Mouse (Mus musculus) lung, postnatal 0 days (tissue): Measurements from ENCODE around the gene Sox2. TPM values are rescaled to one million over a fixed set of nuclear protein-coding genes. Genes with fewer than 3 reads are reported as not detected.

Source experiments
- ATAC-seq: fragments of 200-750 bp; cut with Nextera tagmentation; 2 replicates; pipeline ENCODE4 v1.8.0; 2017; ENCODE audit warnings: moderate library complexity
- DNase-seq: peaks from one replicate; pipeline ENCODE4 v3.0.0-alpha.2; 2016; ENCODE audit warnings: low spot score
- H3K27ac ChIP-seq: fragments of 300-500 bp; sonication (generic); 2 replicates; pipeline ENCODE4 v1.5.1; 2014; ENCODE audit warnings: antibody characterized with exemption, mild to moderate bottlenecking, low read length, mixed read lengths
- H3K27me3 ChIP-seq: fragments of 300-500 bp; sonication (generic); replicated peaks from 2 replicates; pipeline ENCODE4 v1.6.1; 2014; ENCODE audit warnings: low read length, mixed read lengths; ENCODE audit not compliant: insufficient read depth
- H3K36me3 ChIP-seq: fragments of 300-500 bp; sonication (generic); 2 replicates; pipeline ENCODE4 v1.6.1; 2014; ENCODE audit warnings: low read length, mixed read lengths; ENCODE audit not compliant: insufficient read depth
- H3K4me1 ChIP-seq: fragments of 300-500 bp; sonication (generic); 2 replicates; pipeline ENCODE4 v1.6.1; 2014; ENCODE audit warnings: antibody characterized with exemption, low read depth, low read length, mixed read lengths; ENCODE audit not compliant: insufficient read depth
- H3K4me2 ChIP-seq: fragments of 300-500 bp; sonication (generic); replicated peaks from 2 replicates; pipeline ENCODE4 v1.6.1; 2014; ENCODE audit warnings: low read depth, mild to moderate bottlenecking, low read length, moderate library complexity, mixed read lengths
- H3K4me3 ChIP-seq: fragments of 300-500 bp; sonication (generic); 2 replicates; pipeline ENCODE4 v1.5.1; 2014; ENCODE audit warnings: low read depth, low read length
- H3K9ac ChIP-seq: fragments of 300-500 bp; sonication (generic); replicated peaks from 2 replicates; pipeline ENCODE4 v1.6.1; 2014; ENCODE audit warnings: low read depth, mild to moderate bottlenecking
- H3K9me3 ChIP-seq: fragments of 300-500 bp; sonication (generic); 2 replicates; pipeline ENCODE4 v1.6.1; 2016; ENCODE audit warnings: low read length, mixed read lengths
- CTCF ChIP-seq: IDR thresholded peaks from 2 replicates; pipeline ENCODE4 v1.5.1; 2016; ENCODE audit warnings: antibody characterized with exemption, mild to moderate bottlenecking
- EP300 ChIP-seq: IDR thresholded peaks from 2 replicates; pipeline ENCODE4 v1.6.1; 2016; ENCODE audit warnings: antibody characterized with exemption, mild to moderate bottlenecking, control low read depth
- WGBS: fragments of 180-500 bp; shearing (Covaris S2); extraction: QIAGEN DNeasy Blood & Tissue Kit; methylation state at CpG from one replicate; pipeline ENCODE4 v1.1.7; 2014; 5-methylcytosine and 5-hydroxymethylcytosine counted together
- polyA plus RNA-seq: library from polyadenylated mRNA; unstranded; fragments of >200 nt; fragmentation: Nextera tagmentation; extraction: Ambion mirVana; gene quantifications from 2 replicates; pipeline ENCODE4 v1.2.1, GENCODE M21; 2015

Sox2 gene
- polyA plus RNA-seq, 1 experiment from 2014 or later, result 3.2 TPM

GRCm38 (mm10) chr3:34658241-34658965 is 8.2 kb downstream of the Sox2 start:
- no peaks in the 10 kb centered on the region for H3K9me3 ChIP-seq
- DNase-seq, result no peak

DNA sequence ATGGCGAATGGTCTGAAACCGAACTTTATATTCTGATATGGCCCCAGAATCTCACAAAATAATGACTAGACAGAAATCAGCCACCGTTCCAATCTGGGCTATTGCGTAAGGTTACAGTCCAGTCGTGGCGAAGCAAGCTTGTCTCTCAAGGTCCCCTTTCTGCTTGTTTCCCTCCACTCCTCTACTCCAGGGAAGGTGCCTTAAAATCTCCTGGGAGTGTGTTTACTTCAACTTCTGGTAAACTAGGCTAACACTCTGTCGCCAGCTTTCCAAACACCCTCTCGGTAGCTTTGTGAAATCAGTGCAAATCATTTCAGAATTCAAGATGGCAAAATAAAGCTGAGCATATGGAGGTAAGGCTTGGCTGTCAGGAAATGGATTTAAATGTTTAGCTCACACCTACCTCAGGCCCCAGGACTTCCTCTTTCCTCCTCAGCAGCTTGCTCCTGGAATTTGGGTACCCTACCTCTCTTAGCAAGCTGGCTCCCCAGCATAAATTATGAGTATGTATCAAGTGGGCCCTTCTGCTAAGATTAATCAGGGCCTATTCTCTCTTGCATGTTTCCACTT is 8.8 kb downstream of the Sox2 start:
- whole genome bisulfite sequencing, result 44% methylated on average over 8 of the region's 8 CpGs
- H3K27me3 ChIP-seq, result peaks cover 95% of the 10 kb centered on the region
- no peak overlapping the region for H3K4me3 ChIP-seq
- peaks cover 3% of the 10 kb centered on the region; the same call in 1 of the 2 replicates for H3K4me1 ChIP-seq
- H3K4me2 ChIP-seq, result no peak overlapping the region
- no peak overlapping the region for H3K9ac ChIP-seq
- H3K27ac ChIP-seq, result no peak overlapping the region
- TF ChIP-seq EP300 (no peak), CTCF (no peak)
- H3K9me3 ChIP-seq, result no peaks in the 10 kb centered on the region
- no peaks in the 10 kb centered on the region for H3K36me3 ChIP-seq
- ATAC-seq (no peak), DNase-seq (no peak)

More at GRCm38 (mm10) chr3:34658241-34658965, 8.2 kb downstream of the Sox2 start:
- no peak for ATAC-seq
- WGBS, result 47% methylated on average over 7 of the region's 7 CpGs
- H3K4me2 ChIP-seq, result no peak overlapping the region
- no peaks in the 10 kb centered on the region for H3K36me3 ChIP-seq
- H3K27me3 ChIP-seq, result peaks cover 95% of the 10 kb centered on the region
- no peak for TF ChIP-seq EP300
- no peak for TF ChIP-seq CTCF
- H3K27ac ChIP-seq, result no peak overlapping the region
- H3K9ac ChIP-seq, result no peak overlapping the region
- no peaks in the 10 kb centered on the region for H3K4me1 ChIP-seq
- H3K4me3 ChIP-seq, result no peak overlapping the region

DNA sequence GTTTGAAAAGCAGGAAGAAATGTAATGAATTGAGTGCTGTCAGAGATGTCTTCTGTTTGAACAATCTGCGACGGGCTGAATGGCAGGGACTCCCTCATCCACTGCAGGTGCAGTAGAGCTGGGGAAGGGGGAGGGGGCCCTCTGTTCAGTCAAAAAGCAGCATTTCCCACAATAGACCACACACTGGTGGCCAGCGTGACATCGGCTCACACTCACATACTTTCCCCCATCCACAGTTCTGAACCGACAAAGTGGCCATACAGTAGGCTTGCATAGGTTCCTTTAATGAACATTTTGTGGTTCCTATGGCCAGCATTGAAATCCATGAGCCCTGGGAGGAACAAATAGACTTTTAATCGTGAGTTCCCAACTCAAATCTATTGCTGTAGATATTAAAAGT is 9.7 kb downstream of the Sox2 start:
- Histone ChIP-seq H3K4me1 (peaks cover 6% of the 10 kb centered on the region; the same call in 1 of the 2 replicates), H3K4me3 (no peak overlapping the region), H3K36me3 (no peaks in the 10 kb centered on the region), H3K4me2 (no peak overlapping the region), H3K9me3 (no peaks in the 10 kb centered on the region), H3K27ac (no peak overlapping the region), H3K27me3 (peaks cover 95% of the 10 kb centered on the region), H3K9ac (no peak overlapping the region)
- 6% methylated on average over 6 of the region's 6 CpGs for WGBS
- ATAC-seq (no peak), DNase-seq (no peak)
- TF ChIP-seq EP300 (no peak), CTCF (no peak)

GRCm38 (mm10) chr3:34660542-34661290 is 10.5 kb downstream of the Sox2 start:
- Histone ChIP-seq H3K9me3 (no peaks in the 10 kb centered on the region), H3K9ac (no peak overlapping the region), H3K27me3 (peaks cover 95% of the 10 kb centered on the region), H3K4me3 (no peak overlapping the region), H3K27ac (no peak overlapping the region), H3K36me3 (no peaks in the 10 kb centered on the region), H3K4me2 (no peak overlapping the region), H3K4me1 (peaks cover 6% of the 10 kb centered on the region; the same call in 1 of the 2 replicates)
- ATAC-seq (no peak), DNase-seq (no peak)
- TF ChIP-seq CTCF, result no peak
- TF ChIP-seq EP300, result no peak
- 9% methylated on average over 14 of the region's 14 CpGs for WGBS

DNA sequence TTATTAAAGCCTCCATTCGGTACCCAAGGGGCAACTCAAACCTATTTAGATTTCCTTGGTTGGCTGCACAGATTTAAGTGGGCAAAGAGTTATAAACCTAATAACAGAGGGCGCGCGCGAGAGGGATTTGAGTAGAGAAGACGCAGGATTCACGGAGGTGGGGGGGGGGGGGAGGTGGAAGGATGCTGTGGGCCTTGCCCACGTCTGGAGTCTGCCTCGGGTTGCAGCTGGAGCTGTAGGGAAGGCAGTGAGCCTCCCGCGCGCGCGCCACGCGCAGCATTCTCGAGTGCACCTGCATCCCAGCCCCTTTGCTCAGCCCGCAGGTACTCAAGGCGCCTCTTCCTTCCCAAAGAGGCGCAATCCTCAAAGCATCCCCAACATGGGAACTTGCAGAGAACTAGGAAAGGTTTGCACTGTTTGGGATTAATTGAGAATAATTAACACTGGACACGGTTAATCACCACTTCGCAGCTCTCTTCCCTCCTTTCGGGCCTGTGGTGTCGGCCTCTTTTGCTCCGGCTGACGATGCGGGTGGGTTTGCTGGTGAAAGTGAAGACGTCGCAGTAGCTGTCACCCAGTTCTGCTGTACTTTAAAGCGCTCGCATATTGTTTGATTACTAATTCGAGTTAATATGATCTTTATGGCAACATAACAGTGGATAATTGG is 11.3 kb downstream of the Sox2 start:
- Histone ChIP-seq H3K4me3 (no peak overlapping the region), H3K4me2 (no peak overlapping the region), H3K9ac (no peak overlapping the region), H3K27me3 (peaks cover 95% of the 10 kb centered on the region), H3K4me1 (peaks cover 6% of the 10 kb centered on the region; the same call in 1 of the 2 replicates), H3K36me3 (no peaks in the 10 kb centered on the region), H3K9me3 (no peaks in the 10 kb centered on the region), H3K27ac (no peak overlapping the region)
- ATAC-seq, result no peak
- 5% methylated on average over 31 of the region's 32 CpGs for WGBS
- no peak for TF ChIP-seq CTCF
- TF ChIP-seq EP300, result no peak
- DNase-seq, result no peak
